Mouse (Mus musculus): ENCODE data around the gene Hspa4l. TPM values are rescaled to one million over a fixed set of nuclear protein-coding genes. Genes with fewer than 3 reads are reported as not detected.
A peak's percentile ranks its signal among the peaks of the same experiment; 100 is the strongest.

Hspa4l gene
- polyA plus RNA-seq, 1 experiment from 2014 or later = 97.1 TPM

GRCm38 (mm10) chr3:40745661-40746547, 1.6 kb downstream of the Hspa4l start:
- peak; percentile 60 for DNase-seq (ENCODE audit: low read depth, low spot score)
- in situ Hi-C loops (cut with MboI; ENCODE audit: low pct_unique_long_range_greater_than_20kb) = no loop called here
- ATAC-seq = peak; percentile 41
- no peaks in the 10 kb centered on the region for H3K27me3 ChIP-seq
- ChIA-PET POLR2A (interaction anchor here (1.0 kb wide), 1 partner anchor 221 kb away, joined by 3 read pairs; no protein-coding TSS in a partner anchor), CTCF (interaction anchor here (0.9 to 1.2 kb wide), 2 partner anchors 15 to 221 kb away, joined by 3 to 4 read pairs; no protein-coding TSS in a partner anchor)
- TF ChIP-seq CTCF (IDR thresholded peaks at IDR 0.05) = no peak

DNA sequence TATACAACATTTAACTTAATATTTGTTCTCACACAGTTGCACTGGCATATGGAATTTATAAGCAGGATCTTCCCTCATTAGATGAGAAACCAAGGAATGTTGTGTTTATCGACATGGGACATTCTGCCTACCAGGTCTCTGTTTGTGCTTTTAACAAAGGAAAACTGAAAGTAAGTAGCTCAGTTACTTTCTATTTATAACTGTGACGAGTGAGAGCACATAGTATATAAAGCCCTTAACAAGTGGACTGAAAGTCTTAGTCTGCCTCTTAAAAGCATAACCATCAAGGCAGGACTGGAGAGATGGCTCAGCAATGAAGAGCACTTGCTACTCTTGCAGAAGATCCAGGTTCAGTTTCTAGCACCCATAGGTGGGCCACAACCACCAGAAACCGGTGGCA, 16.5 kb downstream of the Hspa4l start:
- no peak for DNase-seq (ENCODE audit: low read depth, low spot score)

GRCm38 (mm10) chr3:40761312-40761711, 17.0 kb downstream of the Hspa4l start:
- peak; percentile 84 for ATAC-seq
- peak; percentile 48 for DNase-seq (ENCODE audit: low read depth, low spot score)
- H3K27me3 ChIP-seq = no peaks in the 10 kb centered on the region
- POLR2A ChIA-PET = no interaction called here
- in situ Hi-C loops (cut with MboI; ENCODE audit: low pct_unique_long_range_greater_than_20kb) = no loop called here
- CTCF ChIA-PET = interaction anchor here (1.3 to 2.1 kb wide), 2 partner anchors 10 to 233 kb away, joined by 3 to 5 read pairs; no protein-coding TSS in a partner anchor
- no peak for TF ChIP-seq CTCF (IDR thresholded peaks at IDR 0.05)

More for the DNA sequence above, 16.5 kb downstream of the Hspa4l start:
- ChIA-PET CTCF (interaction anchor here (1.3 to 2.1 kb wide), 3 partner anchors 9 to 232 kb away, joined by 3 to 5 read pairs (median 5); no protein-coding TSS in a partner anchor), POLR2A (no interaction called here)
- H3K27me3 ChIP-seq = no peaks in the 10 kb centered on the region
- ATAC-seq = no peak
- in situ Hi-C loops (cut with MboI; ENCODE audit: low pct_unique_long_range_greater_than_20kb) = no loop called here
- TF ChIP-seq CTCF (IDR thresholded peaks at IDR 0.05) = no peak

DNA sequence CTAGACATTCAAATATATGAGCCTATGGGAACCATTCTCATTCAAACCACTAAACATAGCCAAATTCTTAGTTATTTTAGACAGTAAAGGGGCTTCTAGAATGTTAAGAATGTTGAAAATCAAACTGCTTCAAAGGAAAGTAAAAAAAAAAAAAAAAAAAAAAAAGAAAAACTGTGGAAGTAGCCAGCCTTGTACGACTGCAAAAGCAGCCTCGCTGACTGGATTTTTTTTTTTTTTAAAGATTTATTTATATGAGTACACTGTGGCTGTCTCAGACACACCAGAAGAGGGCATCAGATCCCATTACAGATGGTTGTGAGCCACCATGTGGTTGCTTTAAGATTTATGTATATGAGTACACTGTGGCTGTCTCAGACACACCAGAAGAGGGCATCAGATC, 49.5 kb downstream of the Hspa4l start:
- TF ChIP-seq CTCF (IDR thresholded peaks at IDR 0.05) = peak; percentile 35
- in situ Hi-C loops (cut with MboI; ENCODE audit: low pct_unique_long_range_greater_than_20kb) = no loop called here
- no peak for DNase-seq (ENCODE audit: low read depth, low spot score)
- ATAC-seq = no peak
- ChIA-PET CTCF (no interaction called here), POLR2A (no interaction called here)
- H3K27me3 ChIP-seq = no peaks in the 10 kb centered on the region

DNA sequence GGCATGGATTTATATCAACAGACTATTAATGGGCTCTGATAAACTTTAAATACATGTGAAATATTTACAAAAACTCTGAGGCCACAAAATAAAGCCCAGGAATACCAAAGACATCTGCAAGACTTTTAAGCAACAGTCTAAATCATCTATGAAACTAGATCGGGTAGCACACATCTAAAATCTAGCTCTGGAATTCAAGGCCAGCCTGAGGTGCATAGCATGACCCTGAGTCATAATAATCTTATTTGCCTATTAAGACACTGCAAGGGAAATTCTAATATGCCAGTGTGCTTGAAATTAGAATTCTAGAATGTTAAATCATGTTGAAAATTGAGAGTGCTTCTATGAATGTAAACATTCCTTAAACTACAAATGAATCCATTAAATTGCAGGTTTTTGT, 53.8 kb downstream of the Hspa4l start:
- no peak for DNase-seq (ENCODE audit: low read depth, low spot score)
- in situ Hi-C loops (cut with MboI; ENCODE audit: low pct_unique_long_range_greater_than_20kb) = no loop called here
- ATAC-seq = peak; percentile 53
- POLR2A ChIA-PET = no interaction called here
- CTCF ChIA-PET = interaction anchor here (0.9 to 2.6 kb wide), 11 partner anchors 9 to 273 kb away, joined by 3 to 19 read pairs (median 3); no protein-coding TSS in a partner anchor
- TF ChIP-seq CTCF (IDR thresholded peaks at IDR 0.05) = no peak
- H3K27me3 ChIP-seq = no peaks in the 10 kb centered on the region

DNA sequence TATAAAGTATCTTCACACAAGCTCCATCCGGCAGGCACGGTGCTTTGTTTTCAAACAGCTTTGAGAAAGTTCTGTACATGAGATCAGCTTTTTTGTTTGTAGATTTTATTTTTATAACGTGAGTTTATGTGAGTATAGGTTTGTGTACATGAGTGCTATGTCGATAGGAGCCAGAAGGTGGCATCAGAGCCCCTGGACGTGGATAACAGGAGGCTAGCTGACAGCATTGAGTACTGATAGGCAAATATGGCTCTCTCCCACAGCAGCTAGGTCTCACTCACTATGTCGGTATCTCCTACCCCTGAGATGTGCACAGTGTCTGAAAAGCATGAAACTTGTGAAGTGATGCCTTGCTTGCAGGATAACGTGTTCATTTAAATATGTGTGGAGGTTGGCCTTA, 54.2 kb downstream of the Hspa4l start:
- no peaks in the 10 kb centered on the region for H3K27me3 ChIP-seq
- DNase-seq (ENCODE audit: low read depth, low spot score) (no peak), ATAC-seq (peak; percentile 70)
- POLR2A ChIA-PET = no interaction called here
- in situ Hi-C loops (cut with MboI; ENCODE audit: low pct_unique_long_range_greater_than_20kb) = no loop called here
- TF ChIP-seq CTCF (IDR thresholded peaks at IDR 0.05) = peak; percentile 86
- CTCF ChIA-PET = interaction anchor here (1.1 to 2.6 kb wide), 9 partner anchors 10 to 274 kb away, joined by 3 to 19 read pairs (median 5); no protein-coding TSS in a partner anchor

GRCm38 (mm10) chr3:40799530-40800372, 55.5 kb downstream of the Hspa4l start, which contains the start of gene Plk4:
Gene Plk4 (plus strand): TSS chr3:40800019.
- DNase-seq (ENCODE audit: low read depth, low spot score) (peak; percentile 93), ATAC-seq (peak; percentile 68)
- in situ Hi-C loops (cut with MboI; ENCODE audit: low pct_unique_long_range_greater_than_20kb) = no loop called here
- no peaks in the 10 kb centered on the region for H3K27me3 ChIP-seq
- POLR2A ChIA-PET = interaction anchor here (0.7 to 2.2 kb wide), 3 partner anchors 12 to 259 kb away, joined by 3 to 8 read pairs (median 7); no protein-coding TSS in a partner anchor
- TF ChIP-seq CTCF (IDR thresholded peaks at IDR 0.05) = no peak
- CTCF ChIA-PET = interaction anchor here (0.6 to 1.6 kb wide), 4 partner anchors 8 to 26 kb away, joined by 3 read pairs; no protein-coding TSS in a partner anchor

GRCm38 (mm10) chr3:40800373-40800823, 56.1 kb downstream of the Hspa4l start:
- ChIA-PET CTCF (interaction anchor here (0.6 to 1.3 kb wide), 4 partner anchors 8 to 27 kb away, joined by 3 to 4 read pairs (median 3); no protein-coding TSS in a partner anchor), POLR2A (interaction anchor here (0.6 to 2.2 kb wide), 4 partner anchors 12 to 266 kb away, joined by 3 to 8 read pairs (median 5); no protein-coding TSS in a partner anchor)
- peak; percentile 49 for ATAC-seq
- no peak for TF ChIP-seq CTCF (IDR thresholded peaks at IDR 0.05)
- in situ Hi-C loops (cut with MboI; ENCODE audit: low pct_unique_long_range_greater_than_20kb) = no loop called here
- no peak for DNase-seq (ENCODE audit: low read depth, low spot score)
- H3K27me3 ChIP-seq = no peaks in the 10 kb centered on the region

DNA sequence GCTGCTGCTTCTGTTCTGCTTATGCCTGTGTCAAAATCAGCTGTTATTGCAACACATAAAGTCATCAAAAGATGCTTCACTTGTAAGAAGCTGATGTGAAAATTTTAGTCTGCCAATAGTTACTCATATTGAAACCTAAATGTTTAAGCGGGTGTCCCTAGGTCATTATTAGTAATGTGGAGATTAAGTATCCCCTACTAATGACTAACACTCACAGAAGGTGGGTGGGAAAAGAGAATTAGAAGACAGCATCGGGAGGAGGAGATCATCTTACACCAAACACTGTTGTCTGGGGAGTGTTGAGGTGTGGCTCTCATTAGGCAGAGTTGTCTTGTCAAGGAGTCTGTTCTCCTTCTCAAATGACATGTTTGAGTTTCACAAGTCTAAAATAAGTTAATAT, 62.6 kb downstream of the Hspa4l start:
- H3K27me3 ChIP-seq = no peaks in the 10 kb centered on the region
- POLR2A ChIA-PET = no interaction called here
- in situ Hi-C loops (cut with MboI; ENCODE audit: low pct_unique_long_range_greater_than_20kb) = no loop called here
- DNase-seq (ENCODE audit: low read depth, low spot score) = no peak
- no peak for ATAC-seq
- CTCF ChIA-PET = no interaction called here
- no peak for TF ChIP-seq CTCF (IDR thresholded peaks at IDR 0.05)

DNA sequence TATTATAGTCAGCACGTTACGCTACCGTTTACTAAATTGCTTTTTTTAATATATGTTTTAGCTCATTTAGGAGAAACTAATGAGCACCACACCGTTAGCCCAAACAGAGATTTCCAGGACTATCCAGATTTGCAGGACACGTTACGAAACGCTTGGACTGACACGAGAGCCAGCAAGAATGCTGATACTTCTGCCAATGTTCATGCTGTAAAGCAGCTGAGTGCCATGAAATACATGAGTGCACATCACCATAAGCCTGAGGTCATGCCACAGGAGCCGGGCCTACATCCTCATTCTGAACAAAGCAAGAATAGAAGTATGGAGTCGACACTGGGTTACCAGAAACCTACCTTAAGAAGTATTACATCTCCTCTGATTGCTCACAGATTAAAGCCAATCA, 64.4 kb downstream of the Hspa4l start:
- DNase-seq (ENCODE audit: low read depth, low spot score) (no peak), ATAC-seq (peak; percentile 44)
- CTCF ChIA-PET = interaction anchor here (1.0 to 2.2 kb wide), 4 partner anchors 11 to 37 kb away, joined by 3 to 9 read pairs (median 3); no protein-coding TSS in a partner anchor
- in situ Hi-C loops (cut with MboI; ENCODE audit: low pct_unique_long_range_greater_than_20kb) = no loop called here
- POLR2A ChIA-PET = no interaction called here
- no peak for TF ChIP-seq CTCF (IDR thresholded peaks at IDR 0.05)
- H3K27me3 ChIP-seq = no peaks in the 10 kb centered on the region
